Mouse (Mus musculus) right cerebral cortex, adult 2 months (tissue): Measurements from ENCODE around the gene Sult3a1.
"Not testable (repeated sequence)": the region's sequence is repeated elsewhere in the genome, so short reads cannot be mapped to it uniquely, and the experiment has no call there.

Experiments used
- DNase-seq, 2 experiments: peaks; one replicate each; pipeline ENCODE4 v3.0.0; 2021 to 2022; ENCODE audit warnings: low spot score in 2 of 2

Gene Sult3a1

GRCm38 (mm10) chr10:33857421-33857820, at the start of gene Sult3a1:
Gene Sult3a1, plus strand, starts transcription at chr10:33857721.
- no peak for DNase-seq

DNA sequence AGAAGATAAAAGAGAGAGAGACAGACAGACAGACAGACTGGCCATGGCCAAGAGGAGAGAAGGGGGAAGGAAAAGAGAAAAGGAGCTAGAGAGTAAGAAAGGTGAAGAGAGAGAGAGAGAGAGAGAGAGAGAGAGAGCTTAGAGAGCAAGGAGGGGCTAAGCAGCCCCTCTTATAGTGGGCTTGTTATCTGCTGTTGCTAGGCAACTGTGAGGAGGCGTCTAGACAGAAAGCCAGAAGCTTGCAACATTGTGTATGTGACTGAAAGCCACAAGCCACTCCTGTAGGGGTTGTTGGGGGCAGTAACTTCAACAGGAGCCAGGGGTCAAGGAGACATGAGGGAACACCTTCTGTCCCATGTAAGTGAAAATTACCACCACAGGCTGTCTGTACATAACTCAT, 45.7 kb upstream of the Sult3a1 start:
- DNase-seq = no peak

DNA sequence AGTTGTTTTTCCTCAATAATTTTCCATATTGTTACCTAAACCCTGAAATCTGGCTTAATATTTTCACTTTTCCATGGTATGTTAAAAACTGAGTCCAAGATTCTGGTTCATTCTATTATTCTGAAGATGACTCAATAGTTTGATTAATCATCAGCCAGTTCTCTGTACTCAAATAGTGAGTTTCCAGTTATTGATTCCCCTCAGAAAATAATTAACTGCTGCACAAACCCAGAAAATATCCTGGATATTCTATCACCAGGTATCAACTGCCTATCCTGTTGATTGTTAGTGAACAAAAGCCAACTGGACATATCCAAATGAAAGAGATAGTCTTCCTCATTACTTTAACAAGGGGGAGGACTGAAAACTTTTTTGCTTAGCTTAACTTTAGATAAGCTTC, 43.3 kb upstream of the Sult3a1 start:
- no peak for DNase-seq

GRCm38 (mm10) chr10:33816923-33817322, 40.6 kb upstream of the Sult3a1 start:
- no peak for DNase-seq

GRCm38 (mm10) chr10:33820892-33821291, 36.6 kb upstream of the Sult3a1 start:
- DNase-seq = no peak

DNA sequence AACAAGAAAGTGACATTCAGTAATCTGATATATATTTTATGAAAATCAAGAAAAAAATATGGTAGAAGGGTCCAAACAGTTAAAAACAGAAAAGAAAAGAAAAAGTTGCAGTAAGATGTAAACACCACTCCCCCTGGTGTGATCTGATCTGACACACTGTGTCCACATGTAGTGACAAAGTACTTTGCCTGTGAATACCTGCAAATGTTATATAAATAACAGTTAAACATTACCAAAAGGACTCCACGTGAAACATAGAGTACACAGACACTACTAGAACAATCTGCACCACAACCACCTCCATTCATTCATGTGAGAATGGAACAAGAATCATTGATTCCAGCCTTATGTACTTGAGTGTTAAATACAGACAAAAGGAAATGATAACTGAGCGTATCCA, 8.5 kb downstream of the Sult3a1 start:
- DNase-seq = no peak

DNA sequence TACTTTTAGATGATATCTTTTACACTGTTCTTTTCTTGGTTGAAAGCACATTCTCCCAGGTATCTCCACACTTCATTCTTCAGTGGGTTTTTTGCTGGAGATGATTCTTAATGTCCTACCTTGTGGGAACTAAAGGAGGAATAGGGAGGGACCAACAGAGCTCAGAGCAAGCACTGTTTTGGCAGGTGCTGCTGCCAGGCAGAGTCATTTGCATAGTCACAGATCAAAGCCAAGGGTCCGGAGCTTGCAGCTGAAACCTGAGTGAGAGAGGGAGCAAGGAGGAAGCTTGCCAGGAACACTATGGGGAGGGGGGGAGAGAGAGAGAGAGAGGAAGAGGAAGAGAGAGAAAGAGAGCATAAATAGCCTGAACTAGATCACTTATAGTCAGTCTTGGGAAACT, 12.9 kb downstream of the Sult3a1 start:
- no peak for DNase-seq

DNA sequence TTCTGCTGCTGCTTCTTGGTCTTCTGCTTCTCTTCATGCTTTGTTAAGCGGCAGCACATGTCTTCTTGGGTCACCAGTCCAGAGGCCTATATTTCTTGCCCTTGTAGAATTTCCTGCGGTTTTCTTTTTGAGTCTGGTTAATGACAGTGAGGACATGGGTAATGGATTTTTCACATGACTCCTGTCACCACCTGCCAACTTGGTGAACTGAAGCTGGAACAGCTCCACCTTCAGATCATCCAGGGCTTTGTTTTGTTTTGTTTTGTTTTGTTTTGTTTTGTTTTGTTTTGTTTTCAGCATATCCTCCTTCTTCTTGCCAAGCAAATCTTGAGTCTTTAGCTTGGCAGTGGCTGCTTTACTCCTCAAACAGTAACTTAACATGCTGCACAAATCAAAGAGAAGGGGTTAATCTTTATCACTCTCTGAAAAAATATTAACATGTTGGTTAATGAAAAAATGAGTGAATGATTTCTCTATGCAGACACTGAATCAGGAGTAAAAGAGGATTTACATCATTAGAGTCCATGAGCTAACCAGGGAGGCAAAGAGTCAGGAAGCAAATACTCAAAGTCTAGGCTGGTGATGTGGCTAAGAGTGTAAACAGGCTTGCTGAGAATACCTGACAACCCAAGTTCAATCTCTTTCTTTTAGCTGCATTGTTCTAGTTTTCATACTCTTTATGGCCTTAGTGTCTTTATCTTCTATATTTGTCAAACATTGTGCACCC, 15.3 kb downstream of the Sult3a1 start:
- DNase-seq = no peak

- DNase-seq = not testable (repeated sequence)
These were observed 24.9 kb downstream of the Sult3a1 start for GRCm38 (mm10) chr10:33882411-33882810.

DNA sequence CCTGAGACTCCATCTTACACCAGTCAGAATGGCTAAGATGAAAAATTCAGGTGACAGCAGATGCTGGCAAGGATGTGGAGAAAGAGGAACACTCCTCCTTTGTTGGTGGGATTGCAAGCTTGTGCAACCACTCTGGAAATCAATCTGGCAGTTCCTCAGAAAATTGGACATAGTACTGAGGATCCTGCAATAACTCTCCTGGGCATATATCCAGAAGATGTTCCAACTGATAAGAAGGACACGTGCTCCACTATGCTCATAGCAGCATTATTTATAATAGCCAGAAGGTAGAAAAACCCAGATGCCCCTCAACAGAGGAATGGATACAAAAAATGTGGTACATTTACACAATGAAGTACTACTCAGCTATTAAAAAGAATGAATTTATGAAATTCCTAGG, 44.0 kb downstream of the Sult3a1 start:
- DNase-seq = not testable (repeated sequence)

DNA sequence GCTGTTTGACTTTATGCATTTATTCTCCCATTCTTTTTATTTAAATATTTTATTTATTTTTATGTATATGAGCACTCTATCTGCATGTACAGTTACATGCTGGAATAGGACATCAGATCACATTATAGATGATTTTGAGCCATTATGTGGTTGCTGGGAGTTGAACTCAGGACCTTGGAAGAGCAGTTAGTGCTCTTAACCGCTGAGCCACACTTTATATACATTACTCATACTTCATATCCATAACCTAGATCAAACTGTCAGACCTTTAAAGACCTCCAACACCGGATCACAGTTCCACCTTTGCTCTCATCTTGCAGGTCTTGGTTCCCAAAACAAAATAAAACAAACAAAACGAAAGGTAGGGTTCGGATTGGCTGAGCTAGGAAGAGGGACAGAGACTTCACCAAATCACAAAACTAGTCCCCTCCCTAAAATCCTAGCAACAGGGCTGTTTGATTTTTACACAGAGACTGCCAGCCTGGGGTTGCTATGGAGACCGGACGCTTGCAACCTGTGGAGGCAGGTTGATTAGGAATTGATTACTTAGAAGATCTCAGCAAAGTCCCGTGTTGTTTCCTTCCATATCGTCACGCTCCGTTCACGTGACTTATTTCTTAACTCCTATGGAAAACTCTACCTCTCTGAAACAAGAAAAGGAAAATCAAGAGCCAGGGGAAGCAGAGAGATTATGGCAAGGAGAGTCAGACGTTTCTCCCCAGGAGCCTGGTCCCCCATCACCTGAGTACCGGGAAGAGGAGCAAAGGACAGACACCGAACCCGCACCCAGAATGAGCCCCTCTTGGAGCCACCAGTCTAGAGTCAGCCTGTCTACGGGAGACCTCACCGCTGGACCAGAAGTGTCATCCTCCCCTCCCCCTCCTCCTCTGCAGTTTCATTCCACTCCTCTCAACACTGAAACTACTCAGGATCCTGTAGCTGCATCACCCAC, 47.3 kb downstream of the Sult3a1 start, which contains the start of gene Rsph4a:
Gene Rsph4a, plus strand, starts transcription at position 582 of the 952 bp plus-strand sequence.
- DNase-seq = peak; percentile 69 to 75

DNA sequence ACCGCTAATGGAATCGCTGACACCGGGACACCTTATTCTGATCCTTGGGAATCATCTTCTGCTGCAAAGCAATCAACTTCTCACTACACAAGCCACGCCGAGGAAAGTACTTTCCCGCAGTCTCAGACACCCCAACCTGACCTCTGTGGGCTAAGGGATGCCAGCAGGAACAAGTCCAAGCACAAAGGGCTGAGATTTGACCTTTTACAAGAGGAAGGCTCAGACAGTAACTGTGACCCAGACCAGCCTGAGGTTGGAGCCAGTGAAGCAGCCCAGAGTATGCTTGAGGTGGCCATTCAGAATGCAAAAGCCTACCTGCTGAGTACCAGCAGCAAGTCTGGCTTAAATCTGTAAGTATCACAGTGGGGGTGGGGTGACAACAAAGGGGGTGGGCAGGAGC, 48.0 kb downstream of the Sult3a1 start:
- DNase-seq = no peak
